Mouse (Mus musculus) gastrocnemius, postnatal 10 days (tissue): ENCODE measurements around the gene Gm13941. TPM values are rescaled to one million over a fixed set of nuclear protein-coding genes. Genes with fewer than 3 reads are reported as not detected.

Source experiments
- DNase-seq: peaks from one replicate; pipeline ENCODE4 v3.0.0; 2021; ENCODE audit warnings: mixed read lengths
- long read RNA-seq, 2 experiments: library from polyadenylated mRNA; stranded (forward); transcript quantifications; one replicate each; pipeline ENCODE4 v2.0.0; 2021
- total RNA-seq, 2 experiments: library from RNA; stranded (reverse); gene quantifications; 2 replicates each; pipeline ENCODE4 v1.2.3; 2021

Gene Gm13941
- total RNA-seq, result not detected
- long read RNA-seq, experiment 1, result 0 reads
- long read RNA-seq, experiment 2, result 0 reads

DNA sequence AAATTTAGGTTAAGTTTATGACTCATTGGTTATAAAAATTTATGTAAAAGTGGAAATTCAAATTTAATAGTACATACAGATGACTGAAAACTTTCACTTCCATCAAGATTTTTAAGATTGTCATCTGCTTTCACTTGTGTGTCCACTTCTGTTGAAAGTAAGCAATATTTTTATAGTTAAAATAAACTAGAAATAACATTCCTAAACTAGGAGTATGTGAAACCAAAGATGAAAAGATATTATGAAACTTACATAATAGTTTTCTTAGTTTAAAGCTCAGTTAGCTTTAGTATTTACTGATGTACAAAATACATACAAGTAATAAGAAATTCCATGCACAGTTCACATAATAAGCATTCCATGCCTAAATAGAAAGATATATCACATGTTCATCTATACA lies at the start of gene Gm13941:
TSS of gene Gm13941 (minus strand) at position 101 of the 400 bp plus-strand sequence.
- DNase-seq, result no peak

DNA sequence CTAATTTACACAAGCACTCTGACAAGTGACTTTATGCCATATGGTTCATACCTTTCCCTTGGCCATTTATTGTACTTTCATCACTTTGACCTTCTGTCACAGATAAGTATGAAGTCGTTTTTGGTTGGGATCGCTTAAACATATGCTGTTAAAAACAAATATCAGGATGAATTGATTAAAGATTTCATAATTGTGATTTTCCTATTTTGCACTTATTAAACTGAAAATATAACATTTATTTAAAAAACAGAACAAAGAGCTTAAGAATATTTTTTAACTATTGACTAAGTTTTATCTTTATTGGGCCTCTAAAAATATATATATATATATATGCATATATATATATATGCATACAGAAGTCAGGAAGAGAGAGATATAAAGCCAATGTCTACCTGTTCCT lies 47.1 kb upstream of the Gm13941 start, which contains the start of gene Gm15130:
TSS of gene Gm15130 (minus strand) at position 101 of the 400 bp plus-strand sequence.
- DNase-seq, result no peak

DNA sequence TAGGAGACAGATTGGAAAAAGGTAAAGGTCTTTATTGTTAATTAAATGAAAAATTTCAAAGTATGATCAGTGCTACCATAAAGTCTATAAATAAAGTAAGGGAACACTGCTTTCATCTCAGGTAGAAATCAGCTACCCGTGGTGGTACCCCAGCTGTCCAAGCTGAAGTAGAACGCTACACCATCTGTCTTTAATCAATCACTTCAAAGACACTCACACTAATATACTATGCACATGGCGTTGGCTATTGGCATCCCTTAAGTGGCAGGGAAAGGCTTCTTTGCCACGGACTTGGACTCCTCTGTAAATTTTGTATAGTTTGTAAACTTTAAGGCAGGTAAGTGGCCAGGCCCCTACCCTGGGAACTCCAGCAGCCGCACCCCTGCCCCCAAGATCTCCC lies 30.0 kb upstream of the Gm13941 start:
- no peak for DNase-seq

DNA sequence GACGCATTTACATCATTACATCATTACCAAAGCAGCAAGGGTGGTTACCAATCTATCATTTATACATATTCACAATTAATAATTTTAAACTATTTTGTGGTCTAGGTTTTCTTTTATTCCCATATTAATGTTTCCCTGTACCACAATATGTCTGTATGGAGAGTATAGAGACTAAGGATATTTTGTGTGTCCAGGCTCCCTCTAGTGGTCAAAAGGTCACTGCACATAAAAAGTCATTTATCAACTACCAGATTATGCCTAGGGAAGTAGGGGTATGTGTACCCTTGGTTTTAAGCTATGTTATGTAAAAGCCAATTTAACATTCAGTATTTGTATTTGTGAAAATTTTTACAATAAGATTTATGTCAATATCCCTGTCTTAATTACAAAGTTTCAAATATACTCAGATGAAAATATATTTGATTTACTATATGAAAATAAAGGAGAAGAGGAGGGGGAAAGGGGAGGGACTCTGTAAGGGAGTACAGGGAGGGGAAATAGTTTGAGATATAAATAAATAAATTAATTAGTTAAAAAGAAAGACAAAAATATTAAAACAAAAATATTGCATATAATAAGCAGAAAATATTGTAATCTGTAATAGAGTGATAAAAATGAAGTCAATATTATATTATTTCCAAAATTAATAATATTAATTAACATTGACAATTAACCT lies 47.1 kb downstream of the Gm13941 start:
- no peak for DNase-seq

Other genes starting within 250 kb of the Gm13941 start
- gene Ano3, start 155.1 kb downstream of the Gm13941 start, total RNA-seq, result under 1 TPM; 0.16 to 0.38 TPM
- gene Gm15130, start 47.0 kb upstream of the Gm13941 start, total RNA-seq, result not detected
- gene 4930430A15Rik, start 123.6 kb upstream of the Gm13941 start, total RNA-seq, result not detected
- not detected for gene Olfr1275, start 129.3 kb upstream of the Gm13941 start, total RNA-seq
- gene Olfr1276, start 148.5 kb upstream of the Gm13941 start, total RNA-seq, result not detected
- not detected for gene Olfr1277, start 168.1 kb upstream of the Gm13941 start, total RNA-seq
- not detected for gene Olfr1278, start 184.2 kb upstream of the Gm13941 start, total RNA-seq
- not detected for gene Olfr1279, start 194.7 kb upstream of the Gm13941 start, total RNA-seq
- not detected for gene Olfr1280, start 208.0 kb upstream of the Gm13941 start, total RNA-seq
- not detected for gene Olfr1281, start 220.5 kb upstream of the Gm13941 start, total RNA-seq
- gene Olfr1282, start 230.1 kb upstream of the Gm13941 start, total RNA-seq, result not detected